Mouse (Mus musculus) adrenal gland, postnatal 4 days (tissue): ENCODE data around the gene Cabp7. TPM values are rescaled to one million over a fixed set of nuclear protein-coding genes. Genes with fewer than 3 reads are reported as not detected.
"Not testable (repeated sequence)": the region's sequence is repeated elsewhere in the genome, so short reads cannot be mapped to it uniquely, and the experiment has no call there.

ENCODE experiments used
- DNase-seq, 2 experiments: peaks; one replicate each; pipeline ENCODE4 v3.0.0; 2021 to 2022; ENCODE audit warnings: low spot score in 2 of 2, mixed read lengths in 2 of 2
- total RNA-seq, 2 experiments: library from RNA; stranded (reverse); gene quantifications; 2 replicates each; pipeline ENCODE4 v1.2.3; 2021

The Cabp7 gene
- total RNA-seq, 2 experiments from 2014 or later: 0.20 to 0.50 TPM

- peak; percentile 55 to 69 for DNase-seq
Measured at GRCm38 (mm10) chr11:4750263-4750662, 3.7 kb upstream of the Cabp7 start.

- DNase-seq: no peak
Measured at GRCm38 (mm10) chr11:4747285-4747684, 707 bp upstream of the Cabp7 start.

- no peak for DNase-seq
Measured at GRCm38 (mm10) chr11:4745969-4746368, 609 bp downstream of the Cabp7 start.

- no peak for DNase-seq
Measured at GRCm38 (mm10) chr11:4744691-4745090, 1.9 kb downstream of the Cabp7 start.

- no peak for DNase-seq
Measured at GRCm38 (mm10) chr11:4740785-4741184, 5.8 kb downstream of the Cabp7 start.

GRCm38 (mm10) chr11:4738719-4739118 lies 7.9 kb downstream of the Cabp7 start:
- DNase-seq: no peak

GRCm38 (mm10) chr11:4737682-4738081 lies 8.9 kb downstream of the Cabp7 start:
- no peak for DNase-seq

- no peak for DNase-seq
Measured at GRCm38 (mm10) chr11:4736355-4736754, 10.2 kb downstream of the Cabp7 start.

- no peak for DNase-seq
Measured at GRCm38 (mm10) chr11:4734179-4734578, 12.4 kb downstream of the Cabp7 start.

- DNase-seq: no peak
Measured at GRCm38 (mm10) chr11:4731781-4732180, 14.8 kb downstream of the Cabp7 start.

- no peak for DNase-seq
Measured at GRCm38 (mm10) chr11:4730913-4731312, 15.7 kb downstream of the Cabp7 start.

- DNase-seq: no peak
Measured at GRCm38 (mm10) chr11:4730096-4730495, 16.5 kb downstream of the Cabp7 start.

GRCm38 (mm10) chr11:4729603-4730002 lies 17.0 kb downstream of the Cabp7 start:
- peak in 1 of 2 experiments; percentile 69 for DNase-seq

GRCm38 (mm10) chr11:4721728-4722127 lies 24.9 kb downstream of the Cabp7 start:
- DNase-seq: no peak

- no peak for DNase-seq
Measured at GRCm38 (mm10) chr11:4720900-4721580, 25.5 kb downstream of the Cabp7 start.

GRCm38 (mm10) chr11:4720393-4720792 lies 26.2 kb downstream of the Cabp7 start:
- no peak for DNase-seq

GRCm38 (mm10) chr11:4719961-4720360 lies 26.6 kb downstream of the Cabp7 start:
- no peak for DNase-seq

GRCm38 (mm10) chr11:4718548-4718947 lies 28.0 kb downstream of the Cabp7 start:
- DNase-seq: no peak

GRCm38 (mm10) chr11:4716530-4717236 lies 29.9 kb downstream of the Cabp7 start:
- no peak for DNase-seq

GRCm38 (mm10) chr11:4715596-4715995 lies 31.0 kb downstream of the Cabp7 start:
- no peak for DNase-seq

- DNase-seq: no peak
Measured at GRCm38 (mm10) chr11:4714727-4715126, 31.9 kb downstream of the Cabp7 start.

GRCm38 (mm10) chr11:4712822-4713221 lies 33.8 kb downstream of the Cabp7 start:
- DNase-seq: no peak

- DNase-seq: not testable (repeated sequence)
Measured at GRCm38 (mm10) chr11:4710188-4710587, 36.4 kb downstream of the Cabp7 start.
